Mouse (Mus musculus) left cerebral cortex, adult 11 months (tissue): ENCODE results near the gene Acadm.

ENCODE experiments used
- DNase-seq: peaks from one replicate; pipeline ENCODE4 v3.0.0; 2022; ENCODE audit warnings: low spot score

The Acadm gene

GRCm38 (mm10) chr3:153944335-153944990 is at the start of gene Acadm:
Acadm (minus strand) TSS chr3:153944632.
- DNase-seq = peak; percentile 93

- peak; percentile 28 for DNase-seq
Observed at GRCm38 (mm10) chr3:153984428-153985340, 40.3 kb upstream of the Acadm start.

- DNase-seq = no peak
Observed at GRCm38 (mm10) chr3:153980611-153981010, 36.2 kb upstream of the Acadm start.

- DNase-seq = no peak
Observed at GRCm38 (mm10) chr3:153975791-153976190, 31.4 kb upstream of the Acadm start.

- DNase-seq = no peak
Observed at GRCm38 (mm10) chr3:153975060-153975459, 30.6 kb upstream of the Acadm start.

- no peak for DNase-seq
Observed at GRCm38 (mm10) chr3:153973949-153974760, 29.7 kb upstream of the Acadm start.

- DNase-seq = no peak
Observed at GRCm38 (mm10) chr3:153973171-153973948, 28.9 kb upstream of the Acadm start, which contains the start of gene Slc44a5. Slc44a5 (plus strand) TSS chr3:153973436.

GRCm38 (mm10) chr3:153969451-153969850 is 25.0 kb upstream of the Acadm start:
- no peak for DNase-seq

- peak; percentile 33 for DNase-seq
Observed at GRCm38 (mm10) chr3:153968549-153968948, 24.1 kb upstream of the Acadm start.

GRCm38 (mm10) chr3:153967447-153967846 is 23.0 kb upstream of the Acadm start:
- DNase-seq = no peak

GRCm38 (mm10) chr3:153961632-153962389 is 17.4 kb upstream of the Acadm start:
- DNase-seq = no peak

- no peak for DNase-seq
Observed at GRCm38 (mm10) chr3:153960884-153961283, 16.5 kb upstream of the Acadm start.

- DNase-seq = no peak
Observed at GRCm38 (mm10) chr3:153959731-153960207, 15.3 kb upstream of the Acadm start.

GRCm38 (mm10) chr3:153959035-153959730 is 14.8 kb upstream of the Acadm start:
- no peak for DNase-seq

- no peak for DNase-seq
Observed at GRCm38 (mm10) chr3:153957916-153958315, 13.5 kb upstream of the Acadm start.

GRCm38 (mm10) chr3:153948176-153948575 is 3.7 kb upstream of the Acadm start:
- DNase-seq = no peak

- DNase-seq = no peak
Observed at GRCm38 (mm10) chr3:153947271-153947670, 2.8 kb upstream of the Acadm start.

- no peak for DNase-seq
Observed at GRCm38 (mm10) chr3:153943901-153944334, 514 bp downstream of the Acadm start.

GRCm38 (mm10) chr3:153943003-153943640 is 1.3 kb downstream of the Acadm start:
- DNase-seq = no peak
